Mouse (Mus musculus) intestine, embryonic 14.5 days (tissue): Measurements from ENCODE around the gene Blnk. TPM values are rescaled to one million over a fixed set of nuclear protein-coding genes. Genes with fewer than 3 reads are reported as not detected.

Experiments
- ATAC-seq: fragments of 200-750 bp; cut with Nextera tagmentation; replicated peaks from 2 replicates; pipeline ENCODE4 v1.8.0; 2017; ENCODE audit warnings: low read depth, moderate number of reproducible peaks, moderate TSS enrichment, moderate library complexity; ENCODE audit not compliant: low FRiP score, low TSS enrichment
- DNase-seq: peaks from one replicate; pipeline ENCODE4 v3.0.0-alpha.2; 2018; ENCODE audit warnings: low spot score
- H3K27ac ChIP-seq: fragments of 300-500 bp; sonication (generic); 2 replicates; pipeline ENCODE4 v1.5.1; 2014; ENCODE audit warnings: low read depth, mild to moderate bottlenecking, control low read depth
- H3K27me3 ChIP-seq: fragments of 300-500 bp; sonication (generic); replicated peaks from 2 replicates; pipeline ENCODE4 v1.6.1; 2014; ENCODE audit warnings: low read length, control low read depth; ENCODE audit not compliant: control insufficient read depth, insufficient read depth
- H3K36me3 ChIP-seq: fragments of 300-500 bp; sonication (generic); 2 replicates; pipeline ENCODE4 v1.6.1; 2014; ENCODE audit warnings: low read length, control low read depth; ENCODE audit not compliant: control insufficient read depth, insufficient read depth
- H3K4me1 ChIP-seq: fragments of 300-500 bp; sonication (generic); replicated peaks from 2 replicates; pipeline ENCODE4 v1.6.1; 2014; ENCODE audit warnings: low read length, control low read depth, mixed read lengths; ENCODE audit not compliant: control insufficient read depth, insufficient read depth
- H3K4me2 ChIP-seq: fragments of 300-500 bp; sonication (generic); 2 replicates; pipeline ENCODE4 v1.6.1; 2014; ENCODE audit warnings: low read length
- H3K4me3 ChIP-seq: fragments of 300-500 bp; sonication (generic); 2 replicates; pipeline ENCODE4 v1.5.1; 2014; ENCODE audit warnings: low read depth, low read length, control low read depth, mixed read lengths
- H3K9ac ChIP-seq: fragments of 300-500 bp; sonication (generic); 2 replicates; pipeline ENCODE4 v1.6.1; 2014; ENCODE audit warnings: mild to moderate bottlenecking, low read length
- H3K9me3 ChIP-seq: fragments of 300-500 bp; sonication (generic); 2 replicates; pipeline ENCODE4 v1.6.1; 2016; ENCODE audit warnings: low read length, control low read depth; ENCODE audit not compliant: control insufficient read depth
- WGBS: fragments of 180-500 bp; shearing (Covaris S2); extraction: QIAGEN DNeasy Blood & Tissue Kit; methylation state at CpG from one replicate; pipeline ENCODE4 v1.1.7; 2014; 5-methylcytosine and 5-hydroxymethylcytosine counted together
- polyA plus RNA-seq: library from polyadenylated mRNA; unstranded; fragments of >200 nt; fragmentation: Nextera tagmentation; extraction: Ambion mirVana; gene quantifications from 2 replicates; pipeline ENCODE4 v1.2.1, GENCODE M21; 2014

The Blnk gene
- polyA plus RNA-seq, 1 experiment from 2014 or later = 21.5 TPM

DNA sequence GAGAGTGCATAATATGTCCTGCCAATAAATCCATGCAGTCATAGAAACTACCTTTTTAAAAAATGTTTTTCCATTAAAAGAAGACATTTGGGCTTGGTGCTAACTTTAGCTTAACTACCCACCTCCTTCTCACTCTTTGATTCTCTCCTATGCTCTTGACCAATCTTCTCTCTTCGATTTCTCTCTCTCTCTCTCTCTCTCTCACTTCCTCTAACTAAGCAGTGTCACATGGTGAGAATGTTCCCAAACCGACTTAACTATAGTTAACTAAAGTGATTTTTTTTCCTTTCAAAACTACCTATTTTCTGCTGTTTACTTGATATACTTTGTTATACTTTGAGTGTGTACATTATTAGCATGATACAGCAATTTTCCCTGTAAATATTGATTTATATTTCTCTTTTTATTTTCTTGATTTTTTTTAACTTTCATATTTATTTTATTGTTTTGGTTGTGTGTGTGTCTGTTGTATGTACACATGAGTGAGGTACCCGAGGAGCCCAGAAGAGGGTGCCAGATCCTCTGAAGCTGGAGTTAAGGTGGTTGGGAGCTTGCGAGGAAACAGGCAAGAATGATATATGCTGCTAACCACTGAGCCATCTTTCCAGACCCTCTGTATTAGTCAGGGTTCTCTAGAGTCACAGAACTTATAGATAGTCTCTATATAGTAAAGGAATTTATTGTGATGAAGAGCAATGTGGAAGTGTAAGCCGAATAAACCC, 14.5 kb upstream of the Blnk start:
- no peak for DNase-seq
- Histone ChIP-seq H3K27ac (no peak overlapping the region), H3K4me2 (no peak overlapping the region), H3K4me3 (no peak overlapping the region), H3K4me1 (0 out of 2 replicates have a peak, but pooled peaks cover 3% of the 10 kb centered on the region), H3K36me3 (no peaks in the 10 kb centered on the region), H3K9me3 (no peaks in the 10 kb centered on the region), H3K27me3 (no peaks in the 10 kb centered on the region), H3K9ac (no peak overlapping the region)
- ATAC-seq = no peak
- 96% methylated on average over 5 of the region's 5 CpGs for WGBS

DNA sequence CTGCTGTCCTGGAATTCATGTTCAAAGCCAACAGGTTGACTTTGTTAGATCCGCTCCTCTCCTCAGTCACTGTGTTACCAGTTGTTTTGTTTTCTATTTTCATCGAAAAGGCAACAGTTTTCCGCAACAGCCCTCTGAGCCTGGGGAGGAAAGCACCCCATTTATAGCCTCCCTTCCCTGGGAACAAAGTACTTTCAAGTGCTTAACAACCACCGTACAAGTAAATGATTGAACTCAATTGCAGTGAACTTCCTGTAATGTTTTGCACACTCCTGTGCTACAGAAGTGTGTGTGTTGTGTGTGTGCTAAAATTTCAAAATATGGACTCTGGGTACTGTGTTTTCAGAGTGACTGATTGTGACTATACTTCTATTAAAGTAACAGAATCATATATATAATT, 13.4 kb upstream of the Blnk start:
- ATAC-seq (no peak), DNase-seq (no peak)
- Histone ChIP-seq H3K9me3 (no peaks in the 10 kb centered on the region), H3K27ac (no peak overlapping the region), H3K27me3 (no peaks in the 10 kb centered on the region), H3K4me1 (no peaks in the 10 kb centered on the region), H3K4me2 (no peak overlapping the region), H3K9ac (no peak overlapping the region), H3K36me3 (no peaks in the 10 kb centered on the region), H3K4me3 (no peak overlapping the region)
- 48% methylated on average over 4 of the region's 4 CpGs for WGBS

DNA sequence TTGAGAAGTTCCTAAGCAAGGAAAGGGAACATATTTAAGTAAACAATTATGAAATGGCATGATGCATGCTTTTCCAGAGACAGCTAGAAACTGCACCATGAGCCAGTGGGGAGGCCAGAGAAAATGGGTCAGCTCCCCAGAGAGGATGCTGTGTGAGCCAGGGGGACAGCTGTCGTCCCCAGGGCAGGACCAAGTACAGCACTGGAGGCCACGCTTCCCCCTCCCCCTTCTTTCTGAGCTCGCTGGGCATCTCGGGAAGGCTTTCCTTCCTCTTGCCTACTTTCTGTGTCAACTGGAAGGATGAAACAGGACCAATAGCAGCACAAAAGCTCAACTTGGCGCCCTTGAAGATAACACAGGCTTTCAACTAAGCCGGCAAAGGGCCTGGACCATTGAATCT, 13.0 kb upstream of the Blnk start:
- Histone ChIP-seq H3K27ac (no peak overlapping the region), H3K4me3 (no peak overlapping the region), H3K36me3 (no peaks in the 10 kb centered on the region), H3K27me3 (no peaks in the 10 kb centered on the region), H3K9ac (no peak overlapping the region), H3K9me3 (no peaks in the 10 kb centered on the region), H3K4me2 (no peak overlapping the region), H3K4me1 (no peaks in the 10 kb centered on the region)
- ATAC-seq (no peak), DNase-seq (no peak)
- 37% methylated on average over 6 of the region's 6 CpGs for WGBS

GRCm38 (mm10) chr19:41006621-41007020, 12.3 kb upstream of the Blnk start:
- WGBS = 27% methylated on average over 4 of the region's 4 CpGs
- H3K36me3 ChIP-seq = no peaks in the 10 kb centered on the region
- no peaks in the 10 kb centered on the region for H3K9me3 ChIP-seq
- H3K4me3 ChIP-seq = no peak overlapping the region
- no peaks in the 10 kb centered on the region for H3K4me1 ChIP-seq
- H3K27me3 ChIP-seq = no peaks in the 10 kb centered on the region
- H3K4me2 ChIP-seq = no peak overlapping the region
- no peak overlapping the region for H3K9ac ChIP-seq
- H3K27ac ChIP-seq = no peak overlapping the region
- ATAC-seq (no peak), DNase-seq (no peak)

GRCm38 (mm10) chr19:41003694-41004315, 9.5 kb upstream of the Blnk start:
- DNase-seq = no peak
- H3K9me3 ChIP-seq = no peaks in the 10 kb centered on the region
- no peak overlapping the region for H3K27ac ChIP-seq
- H3K4me1 ChIP-seq = 0 out of 2 replicates have a peak, but pooled peaks cover 1% of the 10 kb centered on the region
- H3K4me2 ChIP-seq = no peak overlapping the region
- no peak overlapping the region for H3K9ac ChIP-seq
- H3K36me3 ChIP-seq = no peaks in the 10 kb centered on the region
- no peak for ATAC-seq
- H3K4me3 ChIP-seq = no peak overlapping the region
- no peaks in the 10 kb centered on the region for H3K27me3 ChIP-seq
- 90% methylated on average over 3 of the region's 3 CpGs for WGBS

GRCm38 (mm10) chr19:40999569-40999968, 5.2 kb upstream of the Blnk start:
- Histone ChIP-seq H3K9me3 (no peaks in the 10 kb centered on the region), H3K4me2 (no peak overlapping the region), H3K27me3 (no peaks in the 10 kb centered on the region), H3K4me3 (no peak overlapping the region), H3K9ac (no peak overlapping the region), H3K4me1 (0 out of 2 replicates have a peak, but pooled peaks cover 5% of the 10 kb centered on the region), H3K36me3 (no peaks in the 10 kb centered on the region), H3K27ac (no peak overlapping the region)
- ATAC-seq (no peak), DNase-seq (no peak)
- WGBS = 63% methylated on average over 3 of the region's 3 CpGs

GRCm38 (mm10) chr19:40998469-40999170, 4.3 kb upstream of the Blnk start:
- ATAC-seq = no peak

GRCm38 (mm10) chr19:40996722-40997121, 2.4 kb upstream of the Blnk start:
- Histone ChIP-seq H3K4me1 (0 out of 2 replicates have a peak, but pooled peaks cover 5% of the 10 kb centered on the region), H3K27ac (no peak overlapping the region), H3K9ac (no peak overlapping the region), H3K27me3 (no peaks in the 10 kb centered on the region), H3K4me3 (no peak overlapping the region), H3K9me3 (no peaks in the 10 kb centered on the region), H3K4me2 (no peak overlapping the region), H3K36me3 (no peaks in the 10 kb centered on the region)
- ATAC-seq (no peak), DNase-seq (no peak)
- WGBS = 80% methylated on average over 6 of the region's 6 CpGs

More at GRCm38 (mm10) chr19:40998469-40999170, 4.3 kb upstream of the Blnk start:
- DNase-seq = no peak
- Histone ChIP-seq H3K9ac (no peak overlapping the region), H3K4me2 (no peak overlapping the region), H3K9me3 (no peaks in the 10 kb centered on the region), H3K27me3 (no peaks in the 10 kb centered on the region), H3K4me3 (no peak overlapping the region), H3K36me3 (no peaks in the 10 kb centered on the region), H3K4me1 (0 out of 2 replicates have a peak, but pooled peaks cover 5% of the 10 kb centered on the region), H3K27ac (no peak overlapping the region)
- WGBS = 55% methylated on average over 5 of the region's 5 CpGs
